Mouse (Mus musculus): ENCODE results near the gene Acadvl. TPM values are rescaled to one million over a fixed set of nuclear protein-coding genes. Genes with fewer than 3 reads are reported as not detected.

Acadvl gene
- polyA plus RNA-seq, 1 experiment from 2014 or later = 95.5 TPM

DNA sequence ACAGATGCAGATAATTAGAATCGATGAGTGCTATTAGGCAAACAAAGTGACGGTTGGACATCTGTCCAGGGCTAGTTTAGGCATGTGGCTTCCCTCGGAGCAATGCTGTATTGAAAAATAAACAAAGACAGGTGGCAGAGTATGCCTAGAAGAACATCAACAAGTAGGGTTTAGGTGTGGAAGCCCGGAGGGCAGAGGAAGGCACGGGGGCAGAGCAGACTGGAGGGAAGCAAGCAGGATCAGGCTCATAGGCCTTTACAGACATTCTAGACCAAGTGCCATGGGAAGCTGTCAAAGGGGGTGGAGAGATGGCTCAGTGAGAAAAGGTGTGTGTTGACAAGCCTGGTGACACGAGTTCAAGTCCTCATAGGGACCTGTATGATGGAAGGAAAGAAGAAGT, 34.2 kb upstream of the Acadvl start:
- DNase-seq (ENCODE audit: low spot score) (no peak), ATAC-seq (ENCODE audit: low read depth) (no peak)
- Histone ChIP-seq H3K27me3 (replicated peaks; ENCODE audit: control insufficient read depth, insufficient read depth, low read length) (no peaks in the 10 kb centered on the region), H3K4me1 (ENCODE audit: control insufficient read depth, insufficient read depth, low read length) (no peaks in the 10 kb centered on the region), H3K9ac (ENCODE audit: low read depth, low read length) (no peak overlapping the region), H3K36me3 (ENCODE audit: control insufficient read depth, insufficient read depth, low read length) (peaks cover 14% of the 10 kb centered on the region), H3K9me3 (ENCODE audit: control insufficient read depth, low read length) (no peaks in the 10 kb centered on the region), H3K27ac (replicated peaks; ENCODE audit: low read depth, low read length) (no peak overlapping the region), H3K4me3 (ENCODE audit: low read depth, low read length) (no peak overlapping the region), H3K4me2 (ENCODE audit: low read depth, low read length) (no peak overlapping the region)
- WGBS = 34% methylated on average over 6 of the region's 6 CpGs

- ATAC-seq (ENCODE audit: low read depth) = no peak
- Histone ChIP-seq H3K9ac (ENCODE audit: low read depth, low read length) (no peak overlapping the region; the same call in 1 of the 2 replicates), H3K4me2 (ENCODE audit: low read depth, low read length) (no peak overlapping the region), H3K27me3 (replicated peaks; ENCODE audit: control insufficient read depth, insufficient read depth, low read length) (no peaks in the 10 kb centered on the region), H3K4me3 (ENCODE audit: low read depth, low read length) (no peak overlapping the region), H3K4me1 (ENCODE audit: control insufficient read depth, insufficient read depth, low read length) (no peaks in the 10 kb centered on the region), H3K27ac (replicated peaks; ENCODE audit: low read depth, low read length) (no peak overlapping the region), H3K36me3 (ENCODE audit: control insufficient read depth, insufficient read depth, low read length) (peaks cover 49% of the 10 kb centered on the region), H3K9me3 (ENCODE audit: control insufficient read depth, low read length) (no peaks in the 10 kb centered on the region)
- no peak for DNase-seq (ENCODE audit: low spot score)
- 16% methylated on average over 9 of the region's 9 CpGs for WGBS
Observed at GRCm38 (mm10) chr11:70045435-70045834, 30.2 kb upstream of the Acadvl start.

DNA sequence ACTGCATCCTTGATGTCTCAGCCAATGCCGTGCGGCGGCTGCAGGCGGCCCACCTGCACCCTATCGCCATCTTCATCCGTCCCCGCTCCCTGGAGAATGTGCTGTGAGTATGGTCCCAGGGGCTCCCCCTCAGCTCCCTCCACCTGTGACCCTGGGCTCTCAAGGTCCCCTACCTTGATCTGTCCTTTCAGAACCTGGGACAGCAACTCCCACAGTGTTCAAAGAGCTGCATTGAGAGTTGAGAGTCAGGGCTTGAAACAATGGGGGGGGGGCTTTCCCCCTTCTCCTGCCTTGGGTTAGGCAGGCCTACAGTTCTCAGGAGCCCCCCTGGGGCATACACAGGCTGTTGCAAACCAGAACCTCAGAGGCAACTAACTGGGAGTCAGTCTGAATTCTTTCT, 28.5 kb upstream of the Acadvl start:
- ATAC-seq (ENCODE audit: low read depth) (no peak), DNase-seq (ENCODE audit: low spot score) (no peak)
- Histone ChIP-seq H3K4me2 (ENCODE audit: low read depth, low read length) (no peak overlapping the region), H3K4me1 (ENCODE audit: control insufficient read depth, insufficient read depth, low read length) (no peaks in the 10 kb centered on the region), H3K36me3 (ENCODE audit: control insufficient read depth, insufficient read depth, low read length) (peaks cover 65% of the 10 kb centered on the region), H3K9me3 (ENCODE audit: control insufficient read depth, low read length) (no peaks in the 10 kb centered on the region), H3K9ac (ENCODE audit: low read depth, low read length) (no peak overlapping the region), H3K4me3 (ENCODE audit: low read depth, low read length) (no peak overlapping the region), H3K27ac (replicated peaks; ENCODE audit: low read depth, low read length) (no peak overlapping the region), H3K27me3 (replicated peaks; ENCODE audit: control insufficient read depth, insufficient read depth, low read length) (no peaks in the 10 kb centered on the region)
- 82% methylated on average over 7 of the region's 7 CpGs for WGBS

- no peak for DNase-seq (ENCODE audit: low spot score)
- Histone ChIP-seq H3K9me3 (ENCODE audit: control insufficient read depth, low read length) (no peaks in the 10 kb centered on the region), H3K27ac (replicated peaks; ENCODE audit: low read depth, low read length) (no peak overlapping the region), H3K27me3 (replicated peaks; ENCODE audit: control insufficient read depth, insufficient read depth, low read length) (no peaks in the 10 kb centered on the region), H3K4me1 (ENCODE audit: control insufficient read depth, insufficient read depth, low read length) (no peaks in the 10 kb centered on the region), H3K9ac (ENCODE audit: low read depth, low read length) (no peak overlapping the region), H3K4me3 (ENCODE audit: low read depth, low read length) (no peak overlapping the region), H3K36me3 (ENCODE audit: control insufficient read depth, insufficient read depth, low read length) (peaks cover 75% of the 10 kb centered on the region), H3K4me2 (ENCODE audit: low read depth, low read length) (no peak overlapping the region)
- no peak for ATAC-seq (ENCODE audit: low read depth)
- 89% methylated on average over 23 of the region's 23 CpGs for WGBS
Observed at GRCm38 (mm10) chr11:70042309-70043085, 27.3 kb upstream of the Acadvl start.

GRCm38 (mm10) chr11:70040184-70040583, 25.0 kb upstream of the Acadvl start:
- DNase-seq (ENCODE audit: low spot score) = no peak
- no peak for ATAC-seq (ENCODE audit: low read depth)
- Histone ChIP-seq H3K27ac (replicated peaks; ENCODE audit: low read depth, low read length) (no peak overlapping the region), H3K36me3 (ENCODE audit: control insufficient read depth, insufficient read depth, low read length) (peaks cover 77% of the 10 kb centered on the region), H3K4me1 (ENCODE audit: control insufficient read depth, insufficient read depth, low read length) (no peaks in the 10 kb centered on the region), H3K27me3 (replicated peaks; ENCODE audit: control insufficient read depth, insufficient read depth, low read length) (no peaks in the 10 kb centered on the region), H3K4me3 (ENCODE audit: low read depth, low read length) (no peak overlapping the region), H3K4me2 (ENCODE audit: low read depth, low read length) (no peak overlapping the region), H3K9ac (ENCODE audit: low read depth, low read length) (no peak overlapping the region), H3K9me3 (ENCODE audit: control insufficient read depth, low read length) (no peaks in the 10 kb centered on the region)
- WGBS = 93% methylated on average over 7 of the region's 7 CpGs

GRCm38 (mm10) chr11:70039631-70040030, 24.4 kb upstream of the Acadvl start:
- Histone ChIP-seq H3K27me3 (replicated peaks; ENCODE audit: control insufficient read depth, insufficient read depth, low read length) (no peaks in the 10 kb centered on the region), H3K36me3 (ENCODE audit: control insufficient read depth, insufficient read depth, low read length) (peaks cover 78% of the 10 kb centered on the region), H3K9me3 (ENCODE audit: control insufficient read depth, low read length) (no peaks in the 10 kb centered on the region), H3K4me3 (ENCODE audit: low read depth, low read length) (no peak overlapping the region), H3K4me2 (ENCODE audit: low read depth, low read length) (no peak overlapping the region), H3K9ac (ENCODE audit: low read depth, low read length) (no peak overlapping the region), H3K4me1 (ENCODE audit: control insufficient read depth, insufficient read depth, low read length) (no peaks in the 10 kb centered on the region), H3K27ac (replicated peaks; ENCODE audit: low read depth, low read length) (no peak overlapping the region)
- ATAC-seq (ENCODE audit: low read depth) (no peak), DNase-seq (ENCODE audit: low spot score) (no peak)
- WGBS = 88% methylated on average over 10 of the region's 10 CpGs

DNA sequence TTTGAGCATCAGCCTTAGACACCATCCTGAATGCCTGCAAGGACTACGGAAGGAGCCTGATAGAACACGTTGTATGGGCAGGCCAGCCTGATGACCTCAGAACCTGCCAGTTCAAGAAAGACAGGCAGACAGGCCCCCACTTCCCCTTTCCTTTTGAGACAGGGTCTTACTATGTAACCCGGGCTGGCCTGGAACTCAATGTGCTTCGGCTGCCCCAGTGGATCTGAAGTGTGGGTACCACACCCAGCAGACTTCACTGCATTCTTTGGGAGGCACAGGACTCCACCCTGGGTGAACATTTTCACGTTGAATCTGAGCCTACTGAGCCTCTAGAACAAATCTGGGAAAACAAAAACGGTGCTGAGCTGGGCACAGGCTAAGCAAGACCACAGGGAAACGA, 23.0 kb upstream of the Acadvl start:
- no peaks in the 10 kb centered on the region for H3K9me3 ChIP-seq (ENCODE audit: control insufficient read depth, low read length)
- WGBS = 73% methylated on average over 7 of the region's 7 CpGs
- DNase-seq (ENCODE audit: low spot score) (no peak), ATAC-seq (ENCODE audit: low read depth) (no peak)
- H3K4me3 ChIP-seq (ENCODE audit: low read depth, low read length) = no peak overlapping the region
- no peaks in the 10 kb centered on the region for H3K4me1 ChIP-seq (ENCODE audit: control insufficient read depth, insufficient read depth, low read length)
- H3K27ac ChIP-seq (replicated peaks; ENCODE audit: low read depth, low read length) = no peak overlapping the region
- no peak overlapping the region for H3K4me2 ChIP-seq (ENCODE audit: low read depth, low read length)
- H3K9ac ChIP-seq (ENCODE audit: low read depth, low read length) = no peak overlapping the region
- H3K27me3 ChIP-seq (replicated peaks; ENCODE audit: control insufficient read depth, insufficient read depth, low read length) = no peaks in the 10 kb centered on the region
- H3K36me3 ChIP-seq (ENCODE audit: control insufficient read depth, insufficient read depth, low read length) = peaks cover 78% of the 10 kb centered on the region

DNA sequence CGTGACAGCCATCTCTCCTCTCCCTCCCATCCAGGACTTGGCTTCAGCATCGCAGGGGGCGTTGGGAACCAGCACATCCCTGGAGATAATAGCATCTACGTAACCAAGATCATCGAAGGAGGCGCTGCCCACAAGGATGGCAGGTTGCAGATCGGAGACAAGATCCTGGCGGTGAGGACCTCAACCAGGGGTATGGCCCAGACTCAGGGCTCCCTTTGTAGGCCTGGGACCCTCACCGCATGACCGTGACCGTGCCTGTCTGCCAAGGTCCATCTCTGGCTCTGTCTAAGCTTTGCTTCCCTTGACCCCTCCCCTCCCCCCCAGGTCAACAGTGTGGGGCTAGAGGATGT, 16.1 kb upstream of the Acadvl start:
- Histone ChIP-seq H3K36me3 (ENCODE audit: control insufficient read depth, insufficient read depth, low read length) (peaks cover 52% of the 10 kb centered on the region), H3K4me2 (ENCODE audit: low read depth, low read length) (no peak overlapping the region), H3K27me3 (replicated peaks; ENCODE audit: control insufficient read depth, insufficient read depth, low read length) (no peaks in the 10 kb centered on the region), H3K9me3 (ENCODE audit: control insufficient read depth, low read length) (no peaks in the 10 kb centered on the region), H3K4me3 (ENCODE audit: low read depth, low read length) (no peak overlapping the region), H3K27ac (replicated peaks; ENCODE audit: low read depth, low read length) (no peak overlapping the region), H3K4me1 (ENCODE audit: control insufficient read depth, insufficient read depth, low read length) (peaks cover 38% of the 10 kb centered on the region), H3K9ac (ENCODE audit: low read depth, low read length) (no peak overlapping the region)
- DNase-seq (ENCODE audit: low spot score) (no peak), ATAC-seq (ENCODE audit: low read depth) (no peak)
- 94% methylated on average over 11 of the region's 11 CpGs for WGBS

GRCm38 (mm10) chr11:70030651-70031320, 15.6 kb upstream of the Acadvl start:
- ATAC-seq (ENCODE audit: low read depth) (no peak), DNase-seq (ENCODE audit: low spot score) (no peak)
- Histone ChIP-seq H3K27me3 (replicated peaks; ENCODE audit: control insufficient read depth, insufficient read depth, low read length) (no peaks in the 10 kb centered on the region), H3K4me3 (ENCODE audit: low read depth, low read length) (no peak overlapping the region), H3K27ac (replicated peaks; ENCODE audit: low read depth, low read length) (no peak overlapping the region), H3K9ac (ENCODE audit: low read depth, low read length) (no peak overlapping the region), H3K4me1 (ENCODE audit: control insufficient read depth, insufficient read depth, low read length) (peaks cover 43% of the 10 kb centered on the region), H3K36me3 (ENCODE audit: control insufficient read depth, insufficient read depth, low read length) (peaks cover 52% of the 10 kb centered on the region), H3K4me2 (ENCODE audit: low read depth, low read length) (no peak overlapping the region), H3K9me3 (ENCODE audit: control insufficient read depth, low read length) (no peaks in the 10 kb centered on the region)
- 93% methylated on average over 28 of the region's 28 CpGs for WGBS
